ENCODE assay signal across 12 mouse cellular contexts in the genomic region with DNA sequence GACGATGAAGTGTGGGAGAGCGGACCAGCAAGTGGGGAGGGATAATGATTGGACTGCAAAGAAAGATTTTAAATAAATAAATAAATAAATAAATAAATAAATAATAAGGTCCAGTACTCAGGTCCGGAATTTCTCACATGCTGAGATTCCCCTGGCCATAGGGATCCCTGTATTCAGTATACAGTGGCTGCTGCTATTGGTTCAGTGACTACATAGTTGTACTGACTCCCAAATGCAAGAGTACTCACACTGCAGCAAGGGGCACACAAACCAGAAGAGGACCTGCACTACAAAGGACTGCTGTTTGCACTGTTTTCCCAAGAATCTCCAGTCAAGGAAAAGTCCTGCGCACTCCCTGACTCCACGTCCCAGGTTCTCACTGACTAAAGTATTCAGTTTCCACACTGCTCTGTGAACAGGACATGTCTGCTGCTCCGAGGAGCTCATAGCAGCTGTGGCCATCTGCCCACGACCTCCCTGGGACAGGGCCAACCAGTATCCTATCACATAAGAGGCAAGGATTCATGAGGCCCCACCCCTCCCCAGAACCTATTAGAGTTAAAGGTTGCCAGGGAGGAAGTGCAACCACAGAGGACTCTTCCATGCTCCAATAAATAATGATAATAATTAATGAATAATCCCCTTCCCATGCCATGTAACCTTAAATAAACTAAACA. TPM values are rescaled to one million over a fixed set of nuclear protein-coding genes. Genes with fewer than 3 reads are reported as not detected.
DNase-seq lines count a peak whose midpoint lies in the region.
"Had no signal": no experiment of that assay in that cellular context is flagged by ENCODE, and none has a peak within 500 bp of the region (broad histone marks: within the 10 kb centered on the region; RNA-seq: fewer than 3 reads in every experiment).

No protein-coding gene starts in this region.

- peak; percentile 75 for DNase-seq in retina, postnatal 1 day
- no peak for DNase-seq in retina, embryonic 14.5 days (ENCODE audit: low spot score)
- DNase-seq in kidney, adult 18-20 months: peak; percentile 14
- DNase-seq in kidney, postnatal 14 days: peak; percentile 13
- no peak for DNase-seq in natural killer cell, adult 2 months (ENCODE audit: low spot score in 2 of 2)
- DNase-seq in frontal cortex, postnatal 36 days (ENCODE audit: low spot score in 2 of 2): no peak
- DNase-seq in layer of hippocampus, postnatal 36 days: no peak
- DNase-seq: adrenal gland, postnatal 25 days; cerebellum, adult 9-10 months; gastrocnemius, postnatal 25 days; right cerebral cortex, postnatal 25 days; thymus, postnatal 14 days had no signal

RNA-seq across cellular contexts. Expression of gene Tomm70a, which starts 22.9 kb away (rescaled TPM):
- total RNA-seq in layer of hippocampus, postnatal 36 days (2021): 100 to 1,000 TPM in 1 of 2 experiments, 10 to 100 TPM in 1; 98.6 to 101 TPM

RNA-seq across cellular contexts. Expression of gene Tmem45a2, which starts 27.4 kb away (rescaled TPM):
- under 1 TPM in 1 of 2 experiments, not detected in 1; 0.25 TPM for total RNA-seq in layer of hippocampus, postnatal 36 days (2021)
- total RNA-seq: adrenal gland, postnatal 25 days; gastrocnemius, postnatal 25 days had no signal

Comparison
In these comparisons a context has a peak if more than half of its experiments do, and no peak if none do; other contexts are left out.
1. DNase-seq: peak in retina, postnatal 1 day (single experiment), kidney, adult 18-20 months (single experiment) and kidney, postnatal 14 days (single experiment); none in retina, embryonic 14.5 days (single experiment), natural killer cell, adult 2 months (0 of 2), frontal cortex, postnatal 36 days (0 of 2) and layer of hippocampus, postnatal 36 days (0 of 2).